Mouse (Mus musculus) spleen, adult 2 months (tissue): ENCODE data around the gene Hsf2bp. TPM values are rescaled to one million over a fixed set of nuclear protein-coding genes. Genes with fewer than 3 reads are reported as not detected.

Experiments used
- DNase-seq, 2 experiments: peaks; one replicate each; pipeline versions ENCODE4 v3.0.0 to v3.0.0-alpha.2; 2012 to 2021; ENCODE audit warnings: low spot score in 2 of 2, low read depth in 1 of 2
- H3K27ac ChIP-seq: fragments of 200-500 bp; 2 replicates; pipeline ENCODE4 v1.5.1; 2012; ENCODE audit warnings: low read length, inconsistent platforms; ENCODE audit not compliant: insufficient read depth
- H3K27me3 ChIP-seq: fragments of 200-500 bp; 2 replicates; pipeline ENCODE4 v1.6.1; 2012; ENCODE audit warnings: mild to moderate bottlenecking, moderate library complexity, low read length, inconsistent platforms; ENCODE audit not compliant: control insufficient read depth, insufficient read depth
- H3K36me3 ChIP-seq: fragments of 200-500 bp; 2 replicates; pipeline ENCODE4 v1.6.1; 2012; ENCODE audit warnings: mild to moderate bottlenecking, low read length, inconsistent platforms; ENCODE audit not compliant: control insufficient read depth, insufficient read depth
- H3K4me1 ChIP-seq: fragments of 200-500 bp; 2 replicates; pipeline ENCODE4 v1.6.1; 2011; ENCODE audit warnings: inconsistent platforms; ENCODE audit not compliant: control insufficient read depth, insufficient read depth, insufficient read length
- H3K4me3 ChIP-seq: fragments of 200-500 bp; 2 replicates; pipeline ENCODE4 v1.5.1; 2011; ENCODE audit warnings: mild to moderate bottlenecking, inconsistent platforms; ENCODE audit not compliant: insufficient read depth, insufficient read length; ENCODE audit errors: extremely low read depth
- CTCF ChIP-seq: fragments of 200-500 bp; IDR thresholded peaks from 2 replicates; pipeline ENCODE4 v1.5.1; 2011; ENCODE audit warnings: mild to moderate bottlenecking, inconsistent platforms; ENCODE audit not compliant: insufficient read depth, insufficient read length, insufficient replicate concordance; ENCODE audit errors: extremely low read depth
- POLR2A ChIP-seq: fragments of 200-500 bp; IDR thresholded peaks from 2 replicates; pipeline ENCODE4 v1.6.1; 2011; ENCODE audit warnings: low read depth, low read length, inconsistent platforms
- WGBS: fragments of 180-500 bp; shearing (Covaris S2); methylation state at CpG from one replicate; pipeline ENCODE4 v1.1.7; 2018; 5-methylcytosine and 5-hydroxymethylcytosine counted together
- polyA plus RNA-seq: library from polyadenylated mRNA; depleted of rRNA; stranded (reverse); fragments of >200 nt; gene quantifications from 2 replicates; pipeline ENCODE4 v1.2.3, GENCODE M21; 2012; rRNA removed

The Hsf2bp gene
- polyA plus RNA-seq, 1 experiment = 0.15 TPM

GRCm38 (mm10) chr17:31902630-31903198 lies 133.4 kb downstream of the Hsf2bp start:
- Histone ChIP-seq H3K4me3 (no peak overlapping the region), H3K4me1 (peaks cover 8% of the 10 kb centered on the region; the same call in 1 of the 2 replicates), H3K36me3 (no peaks in the 10 kb centered on the region), H3K27ac (peak overlapping the region; percentile 31; the same call in 1 of the 2 replicates), H3K27me3 (no peaks in the 10 kb centered on the region)
- WGBS = 90% methylated on average over 3 of the region's 3 CpGs
- no peak for TF ChIP-seq POLR2A
- no peak for DNase-seq

- 85% methylated on average over 11 of the region's 11 CpGs for WGBS
- H3K36me3 ChIP-seq = no peaks in the 10 kb centered on the region
- DNase-seq = no peak
- H3K4me1 ChIP-seq = peaks cover 8% of the 10 kb centered on the region; the same call in 1 of the 2 replicates
- no peaks in the 10 kb centered on the region for H3K27me3 ChIP-seq
- H3K4me3 ChIP-seq = no peak overlapping the region
- TF ChIP-seq POLR2A (no peak), CTCF (no peak)
- H3K27ac ChIP-seq = no peak overlapping the region
These were observed 134.5 kb downstream of the Hsf2bp start for GRCm38 (mm10) chr17:31901461-31902204.

GRCm38 (mm10) chr17:31898941-31899340 lies 137.2 kb downstream of the Hsf2bp start:
- TF ChIP-seq POLR2A = no peak
- Histone ChIP-seq H3K4me1 (no peaks in the 10 kb centered on the region), H3K27ac (no peak overlapping the region), H3K27me3 (no peaks in the 10 kb centered on the region), H3K36me3 (no peaks in the 10 kb centered on the region), H3K4me3 (no peak overlapping the region)
- 72% methylated on average over 5 of the region's 5 CpGs for WGBS
- DNase-seq = no peak

GRCm38 (mm10) chr17:31897186-31897793 lies 138.9 kb downstream of the Hsf2bp start:
- DNase-seq = no peak
- 83% methylated on average over 4 of the region's 4 CpGs for WGBS
- H3K4me3 ChIP-seq = no peak overlapping the region

GRCm38 (mm10) chr17:31896751-31897150 lies 139.4 kb downstream of the Hsf2bp start:
- WGBS = 84% methylated on average over 3 of the region's 3 CpGs

More at GRCm38 (mm10) chr17:31897186-31897793, 138.9 kb downstream of the Hsf2bp start:
- TF ChIP-seq POLR2A (no peak), CTCF (no peak)
- H3K27me3 ChIP-seq = no peaks in the 10 kb centered on the region
- H3K27ac ChIP-seq = no peak overlapping the region
- H3K4me1 ChIP-seq = no peaks in the 10 kb centered on the region; the same call in 1 of the 2 replicates
- no peaks in the 10 kb centered on the region for H3K36me3 ChIP-seq

GRCm38 (mm10) chr17:31896311-31896710 lies 139.8 kb downstream of the Hsf2bp start:
- Histone ChIP-seq H3K4me3 (no peak overlapping the region), H3K36me3 (no peaks in the 10 kb centered on the region), H3K27ac (no peak overlapping the region), H3K27me3 (no peaks in the 10 kb centered on the region), H3K4me1 (no peaks in the 10 kb centered on the region; the same call in 1 of the 2 replicates)
- DNase-seq = no peak
- 91% methylated on average over 7 of the region's 7 CpGs for WGBS
- TF ChIP-seq CTCF = no peak
- no peak for TF ChIP-seq POLR2A

More at GRCm38 (mm10) chr17:31896751-31897150, 139.4 kb downstream of the Hsf2bp start:
- Histone ChIP-seq H3K27me3 (no peaks in the 10 kb centered on the region), H3K4me3 (no peak overlapping the region), H3K36me3 (no peaks in the 10 kb centered on the region), H3K27ac (no peak overlapping the region), H3K4me1 (no peaks in the 10 kb centered on the region; the same call in 1 of the 2 replicates)
- DNase-seq = no peak
- TF ChIP-seq POLR2A = no peak
- no peak for TF ChIP-seq CTCF

Other genes with a start within 250 kb of the Hsf2bp start
- 56.4 and 67.8 TPM in 2 replicates for gene Sik1, start 180.5 kb downstream of the Hsf2bp start, polyA plus RNA-seq
- gene Rrp1b, start 249 bp downstream of the Hsf2bp start, polyA plus RNA-seq = 9.1 and 9.4 TPM in 2 replicates
- gene Notch3, start 130.5 kb upstream of the Hsf2bp start, polyA plus RNA-seq = 23.5 and 24.5 TPM in 2 replicates
- gene Ephx3, start 153.2 kb upstream of the Hsf2bp start, polyA plus RNA-seq = 1.1 and 1.5 TPM in 2 replicates
- gene Brd4, start 248.4 kb upstream of the Hsf2bp start, polyA plus RNA-seq = 63.3 and 63.8 TPM in 2 replicates